Mouse (Mus musculus): ENCODE data around the gene Trib2.

GRCm38 (mm10) chr12:15855891-15856290 is 39.2 kb upstream of the Trib2 start:
- TF ChIP-seq MAFK (IDR thresholded peaks at IDR 0.05; ENCODE audit: insufficient read depth, low read depth, low read length) = no peak
- no peak for TF ChIP-seq ZNF384 (IDR thresholded peaks at IDR 0.05; ENCODE audit: low read depth, low read length)
- TF ChIP-seq HCFC1 (IDR thresholded peaks at IDR 0.05; ENCODE audit: borderline replicate concordance, insufficient read depth, low read length) = no peak
- TF ChIP-seq ZC3H11A (IDR thresholded peaks at IDR 0.05; ENCODE audit: borderline replicate concordance, low read depth, low read length) = no peak

All from ES-E14 (cell line).